Mouse (Mus musculus): ENCODE data around the gene 1700049E17Rik2. TPM values are rescaled to one million over a fixed set of nuclear protein-coding genes. Genes with fewer than 3 reads are reported as not detected.
"Not testable (repeated sequence)": the region's sequence is repeated elsewhere in the genome, so short reads cannot be mapped to it uniquely, and the experiment has no call there.

Gene 1700049E17Rik2
- not detected in 2 replicates for polyA plus RNA-seq (2014; fragmentation: Nextera tagmentation; extraction: Ambion mirVana)

DNA sequence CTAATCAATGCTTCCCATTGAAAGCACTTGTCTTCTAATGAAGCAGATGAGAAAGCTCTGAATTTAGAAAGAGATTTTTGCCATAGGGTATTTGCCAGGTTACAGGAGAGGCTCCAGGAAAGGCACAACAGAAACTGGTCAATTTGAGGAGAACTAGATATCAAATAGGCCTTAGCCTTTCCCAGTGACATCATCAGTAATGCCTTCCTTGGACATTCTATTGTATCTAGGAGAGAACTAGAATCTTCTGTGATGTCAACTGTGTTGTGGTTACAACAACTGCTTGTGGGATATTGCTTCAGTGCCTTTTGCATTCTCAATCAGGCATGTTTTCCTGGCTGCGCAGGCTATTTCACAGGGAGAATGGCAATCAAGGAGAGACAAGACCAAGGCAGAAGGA lies at the start of gene 1700049E17Rik2:
Gene 1700049E17Rik2, plus strand, starts transcription at position 301 of the 400 bp plus-strand sequence.
- not testable (repeated sequence) for H3K27me3 ChIP-seq (ENCODE audit: control insufficient read depth, insufficient read depth, low read length); DNase-seq (ENCODE audit: low spot score); H3K4me2 ChIP-seq (replicated peaks); H3K36me3 ChIP-seq (replicated peaks; ENCODE audit: control insufficient read depth, insufficient read depth); H3K9ac ChIP-seq; H3K4me3 ChIP-seq (replicated peaks; ENCODE audit: low read length); ATAC-seq (ENCODE audit: low FRiP score); H3K27ac ChIP-seq; H3K4me1 ChIP-seq (replicated peaks; ENCODE audit: control insufficient read depth, insufficient read depth, low read length); H3K9me3 ChIP-seq (ENCODE audit: control insufficient read depth, low read length)
- no CpG with 5 or more reads among the region's 1 CpGs for WGBS

DNA sequence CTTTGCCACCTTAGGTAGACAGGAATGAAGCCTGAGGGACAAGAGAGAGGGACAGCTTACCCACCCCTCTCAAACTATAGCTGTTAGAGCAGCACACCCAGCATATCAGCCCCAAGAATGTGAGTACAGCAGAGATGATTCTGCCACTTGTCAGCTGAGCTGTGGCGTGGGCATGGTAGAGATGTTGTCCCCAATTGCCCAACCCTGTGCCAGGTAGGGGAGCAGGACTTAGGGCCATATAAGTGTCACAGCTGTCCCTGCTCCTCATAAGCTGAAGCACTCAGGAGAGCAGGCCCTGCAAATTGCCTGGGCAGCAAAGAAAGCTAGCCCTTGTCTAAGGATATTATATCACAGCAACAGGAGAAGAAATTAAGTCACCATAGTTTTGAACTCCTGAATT lies 48.3 kb upstream of the 1700049E17Rik2 start:
- DNase-seq (ENCODE audit: low spot score); H3K4me3 ChIP-seq (replicated peaks; ENCODE audit: low read length); H3K4me2 ChIP-seq (replicated peaks); H3K27me3 ChIP-seq (ENCODE audit: control insufficient read depth, insufficient read depth, low read length); H3K4me1 ChIP-seq (replicated peaks; ENCODE audit: control insufficient read depth, insufficient read depth, low read length); H3K36me3 ChIP-seq (replicated peaks; ENCODE audit: control insufficient read depth, insufficient read depth); H3K9ac ChIP-seq; H3K9me3 ChIP-seq (ENCODE audit: control insufficient read depth, low read length); ATAC-seq (ENCODE audit: low FRiP score); H3K27ac ChIP-seq: not testable (repeated sequence)
- WGBS = 82% methylated on average over 1 of the region's 1 CpGs

DNA sequence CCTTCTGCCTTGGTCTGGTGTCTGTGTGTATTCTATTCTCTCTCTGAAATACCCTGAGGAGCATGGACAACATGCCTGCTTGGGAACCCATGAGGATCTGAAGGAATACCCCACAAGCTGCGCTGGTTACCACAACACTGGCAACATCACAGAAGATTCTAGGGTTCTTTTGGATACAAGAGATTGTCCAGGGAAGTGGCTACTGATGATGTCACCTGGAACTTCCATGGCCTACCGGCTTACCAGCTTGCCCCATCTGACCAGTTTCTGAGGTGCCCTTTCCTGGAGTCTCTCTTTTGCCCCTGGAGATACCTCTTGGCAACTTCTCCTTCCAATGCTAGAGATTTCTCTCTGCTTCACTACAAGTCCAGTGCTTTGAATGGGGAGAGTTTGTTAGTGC lies 17.5 kb upstream of the 1700049E17Rik2 start, which contains the start of gene Gm7970:
Gene Gm7970, minus strand, starts transcription at position 101 of the 400 bp plus-strand sequence.
- H3K9ac ChIP-seq; DNase-seq (ENCODE audit: low spot score); H3K4me1 ChIP-seq (replicated peaks; ENCODE audit: control insufficient read depth, insufficient read depth, low read length); H3K9me3 ChIP-seq (ENCODE audit: control insufficient read depth, low read length); H3K36me3 ChIP-seq (replicated peaks; ENCODE audit: control insufficient read depth, insufficient read depth); H3K4me3 ChIP-seq (replicated peaks; ENCODE audit: low read length); H3K27me3 ChIP-seq (ENCODE audit: control insufficient read depth, insufficient read depth, low read length); ATAC-seq (ENCODE audit: low FRiP score); H3K4me2 ChIP-seq (replicated peaks); H3K27ac ChIP-seq: not testable (repeated sequence)
- whole genome bisulfite sequencing = no CpG with 5 or more reads among the region's 2 CpGs

DNA sequence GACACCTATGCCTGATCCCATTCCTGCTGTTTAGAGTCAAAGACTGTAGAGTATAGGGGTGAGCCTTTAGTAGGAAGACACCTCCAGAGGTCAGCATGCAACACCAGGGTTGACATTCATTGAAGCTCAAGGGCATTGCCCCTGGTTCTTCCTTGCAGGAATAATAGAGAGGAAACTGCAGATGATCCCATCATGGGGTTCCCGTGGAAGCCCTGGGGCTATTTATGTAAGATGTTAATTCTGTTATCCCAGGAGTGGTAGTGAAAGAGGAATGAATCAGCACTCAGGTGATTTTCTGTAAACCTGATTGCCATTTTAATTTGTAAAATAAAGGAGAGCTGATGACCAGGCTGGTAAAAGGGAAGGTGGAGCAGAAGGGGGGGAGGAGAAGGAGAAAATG lies 13.3 kb downstream of the 1700049E17Rik2 start:
- WGBS = 93% methylated on average over 1 of the region's 1 CpGs
- not testable (repeated sequence) for H3K27ac ChIP-seq; H3K36me3 ChIP-seq (replicated peaks; ENCODE audit: control insufficient read depth, insufficient read depth); ATAC-seq (ENCODE audit: low FRiP score); H3K4me2 ChIP-seq (replicated peaks); H3K9me3 ChIP-seq (ENCODE audit: control insufficient read depth, low read length); DNase-seq (ENCODE audit: low spot score); H3K4me3 ChIP-seq (replicated peaks; ENCODE audit: low read length); H3K9ac ChIP-seq; H3K4me1 ChIP-seq (replicated peaks; ENCODE audit: control insufficient read depth, insufficient read depth, low read length); H3K27me3 ChIP-seq (ENCODE audit: control insufficient read depth, insufficient read depth, low read length)

DNA sequence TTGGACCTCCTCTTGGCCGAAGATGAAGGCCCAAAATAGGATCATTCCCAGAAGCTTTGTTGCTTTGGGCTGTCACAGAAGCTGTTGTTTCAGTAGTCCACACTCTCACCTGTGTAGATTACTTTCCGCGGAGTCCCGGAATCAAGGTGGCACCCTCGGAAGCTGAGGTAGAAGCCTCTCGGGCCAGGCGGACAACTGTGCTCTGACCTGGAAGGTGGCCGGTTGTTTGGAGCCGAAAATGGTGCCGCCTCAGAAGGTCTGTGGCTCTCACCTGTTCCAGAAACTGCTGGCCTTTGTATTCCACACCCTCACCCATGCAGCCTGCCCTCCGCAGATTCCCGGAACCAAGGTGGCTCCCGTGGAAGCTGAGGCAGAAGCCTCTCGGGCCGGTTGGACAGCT lies 27.9 kb downstream of the 1700049E17Rik2 start:
- 92% methylated on average over 15 of the region's 15 CpGs for WGBS
- not testable (repeated sequence) for H3K27me3 ChIP-seq (ENCODE audit: control insufficient read depth, insufficient read depth, low read length); H3K9me3 ChIP-seq (ENCODE audit: control insufficient read depth, low read length); DNase-seq (ENCODE audit: low spot score); H3K9ac ChIP-seq; H3K36me3 ChIP-seq (replicated peaks; ENCODE audit: control insufficient read depth, insufficient read depth); H3K27ac ChIP-seq; ATAC-seq (ENCODE audit: low FRiP score); H3K4me2 ChIP-seq (replicated peaks); H3K4me3 ChIP-seq (replicated peaks; ENCODE audit: low read length); H3K4me1 ChIP-seq (replicated peaks; ENCODE audit: control insufficient read depth, insufficient read depth, low read length)

DNA sequence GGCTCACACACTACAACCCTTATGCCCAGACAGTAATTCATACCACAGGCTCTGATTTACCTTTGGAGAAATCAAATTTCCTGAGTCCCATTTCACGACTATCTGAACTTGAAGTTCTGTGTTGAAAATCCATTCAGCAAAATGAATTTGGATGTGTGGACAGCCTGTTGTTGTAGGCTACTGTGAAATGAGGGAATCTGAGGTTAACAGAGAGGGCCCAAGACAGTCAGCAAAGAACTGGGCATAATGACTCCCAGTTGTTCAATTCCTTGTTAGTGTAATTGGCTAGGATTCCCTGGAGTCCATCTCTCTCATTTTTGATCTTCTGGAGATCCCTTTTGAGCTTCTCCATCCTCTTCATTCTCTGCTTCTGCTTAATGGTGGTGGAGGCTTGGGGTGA lies 37.7 kb downstream of the 1700049E17Rik2 start:
- H3K4me1 ChIP-seq (replicated peaks; ENCODE audit: control insufficient read depth, insufficient read depth, low read length); ATAC-seq (ENCODE audit: low FRiP score); H3K9ac ChIP-seq; H3K27ac ChIP-seq; H3K27me3 ChIP-seq (ENCODE audit: control insufficient read depth, insufficient read depth, low read length); H3K36me3 ChIP-seq (replicated peaks; ENCODE audit: control insufficient read depth, insufficient read depth); H3K9me3 ChIP-seq (ENCODE audit: control insufficient read depth, low read length); H3K4me3 ChIP-seq (replicated peaks; ENCODE audit: low read length); DNase-seq (ENCODE audit: low spot score); H3K4me2 ChIP-seq (replicated peaks): not testable (repeated sequence)
- WGBS = 82% methylated on average over 1 of the region's 1 CpGs

DNA sequence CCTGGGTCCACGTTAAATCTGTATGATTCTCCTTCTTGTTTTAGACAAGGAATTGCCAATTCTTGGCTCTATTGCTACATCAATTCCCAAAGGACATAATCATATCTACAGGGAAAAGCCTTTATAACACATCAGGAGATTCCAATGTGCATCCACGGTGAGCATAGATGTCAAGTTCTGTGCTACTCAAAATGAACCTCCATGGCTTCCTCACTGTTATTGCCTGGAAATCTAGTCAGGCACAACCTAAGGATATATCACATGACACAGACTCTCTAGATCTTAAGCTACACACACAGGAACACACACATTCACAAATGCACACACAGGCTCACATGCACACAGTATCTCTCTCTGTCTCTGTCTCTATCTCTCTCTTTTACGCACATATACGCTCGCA lies 49.5 kb downstream of the 1700049E17Rik2 start:
- not testable (repeated sequence) for ATAC-seq (ENCODE audit: low FRiP score); DNase-seq (ENCODE audit: low spot score); H3K36me3 ChIP-seq (replicated peaks; ENCODE audit: control insufficient read depth, insufficient read depth); H3K4me1 ChIP-seq (replicated peaks; ENCODE audit: control insufficient read depth, insufficient read depth, low read length); H3K27ac ChIP-seq; H3K4me2 ChIP-seq (replicated peaks); H3K9ac ChIP-seq; H3K27me3 ChIP-seq (ENCODE audit: control insufficient read depth, insufficient read depth, low read length); H3K4me3 ChIP-seq (replicated peaks; ENCODE audit: low read length); H3K9me3 ChIP-seq (ENCODE audit: control insufficient read depth, low read length)
- 91% methylated on average over 4 of the region's 5 CpGs for WGBS

DNA sequence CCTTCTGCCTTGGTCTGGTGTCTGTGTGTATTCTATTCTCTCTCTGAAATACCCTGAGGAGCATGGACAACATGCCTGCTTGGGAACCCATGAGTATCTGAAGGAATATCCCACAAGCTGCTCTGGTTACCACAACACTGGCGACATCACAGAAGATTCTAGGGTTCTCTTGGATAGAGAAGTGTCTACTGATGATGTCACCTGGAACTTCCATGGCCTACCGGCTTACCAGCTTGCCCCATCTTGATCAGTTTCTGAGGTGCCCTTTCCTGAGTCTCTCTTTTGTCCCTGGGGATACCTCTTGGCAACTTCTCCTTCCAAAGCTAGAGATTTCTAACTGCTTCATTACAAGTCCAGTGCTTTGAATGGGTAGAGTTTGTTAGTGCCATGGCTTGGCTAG lies 51.5 kb downstream of the 1700049E17Rik2 start, which contains the start of gene Gm3072:
Gene Gm3072, minus strand, starts transcription at position 101 of the 400 bp plus-strand sequence.
- not testable (repeated sequence) for H3K4me3 ChIP-seq (replicated peaks; ENCODE audit: low read length); H3K36me3 ChIP-seq (replicated peaks; ENCODE audit: control insufficient read depth, insufficient read depth); ATAC-seq (ENCODE audit: low FRiP score); DNase-seq (ENCODE audit: low spot score); H3K27me3 ChIP-seq (ENCODE audit: control insufficient read depth, insufficient read depth, low read length); H3K9me3 ChIP-seq (ENCODE audit: control insufficient read depth, low read length); H3K27ac ChIP-seq; H3K9ac ChIP-seq; H3K4me2 ChIP-seq (replicated peaks); H3K4me1 ChIP-seq (replicated peaks; ENCODE audit: control insufficient read depth, insufficient read depth, low read length)
- WGBS = 79% methylated on average over 1 of the region's 2 CpGs

DNA sequence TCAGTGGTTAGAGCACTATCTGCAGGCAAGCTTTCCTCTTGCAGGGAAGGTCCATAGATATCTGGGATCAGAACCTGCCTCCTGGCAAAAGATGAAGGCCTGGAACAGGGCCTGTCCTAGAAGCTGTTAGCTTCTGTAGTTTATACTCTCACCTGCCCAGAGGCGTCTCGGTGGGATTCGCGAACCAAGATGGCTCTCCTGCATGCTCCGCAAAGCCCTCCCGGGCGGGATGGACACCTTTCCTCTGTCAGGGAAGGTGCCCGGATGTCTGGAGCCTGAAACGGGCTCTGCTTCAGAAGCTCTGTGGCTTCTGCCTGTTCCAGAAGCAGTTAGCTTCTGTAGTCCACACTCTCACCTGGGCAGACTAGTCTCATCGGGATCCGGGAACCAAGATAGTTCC lies 57.1 kb downstream of the 1700049E17Rik2 start:
- not testable (repeated sequence) for H3K27ac ChIP-seq; H3K36me3 ChIP-seq (replicated peaks; ENCODE audit: control insufficient read depth, insufficient read depth); DNase-seq (ENCODE audit: low spot score); H3K4me1 ChIP-seq (replicated peaks; ENCODE audit: control insufficient read depth, insufficient read depth, low read length); H3K9me3 ChIP-seq (ENCODE audit: control insufficient read depth, low read length); H3K4me2 ChIP-seq (replicated peaks); H3K27me3 ChIP-seq (ENCODE audit: control insufficient read depth, insufficient read depth, low read length); H3K9ac ChIP-seq; ATAC-seq (ENCODE audit: low FRiP score); H3K4me3 ChIP-seq (replicated peaks; ENCODE audit: low read length)
- 88% methylated on average over 9 of the region's 11 CpGs for WGBS

Data from hindbrain, embryonic 14.5 days (tissue).